Mouse (Mus musculus): ENCODE data around the gene Il3. TPM values are rescaled to one million over a fixed set of nuclear protein-coding genes. Genes with fewer than 3 reads are reported as not detected.

The Il3 gene
- polyA plus RNA-seq, 1 experiment, result not detected

- WGBS, result 43% methylated on average over 7 of the region's 7 CpGs
- Histone ChIP-seq H3K27me3 (ENCODE audit: control insufficient read depth, insufficient read depth, low read length) (no peaks in the 10 kb centered on the region), H3K4me1 (ENCODE audit: control insufficient read depth, insufficient read depth, low read length) (peaks cover 46% of the 10 kb centered on the region), H3K4me3 (replicated peaks; ENCODE audit: insufficient read depth, low read depth, low read length) (no peak overlapping the region), H3K27ac (ENCODE audit: insufficient read depth, low read length) (no peak overlapping the region)
- TF ChIP-seq CTCF (IDR thresholded peaks at IDR 0.05; ENCODE audit: borderline replicate concordance, insufficient read depth, low read depth, low read length) (peak; percentile 80), POLR2A (IDR thresholded peaks at IDR 0.05; ENCODE audit: borderline replicate concordance, insufficient read depth, low read length) (no peak)
- peak; percentile 72 to 74 for DNase-seq
These were observed 40.2 kb upstream of the Il3 start for GRCm38 (mm10) chr11:54307139-54307816.

- H3K27me3 ChIP-seq (ENCODE audit: control insufficient read depth, insufficient read depth, low read length), result no peaks in the 10 kb centered on the region
- peak overlapping the region; percentile 35 for H3K4me3 ChIP-seq (replicated peaks; ENCODE audit: insufficient read depth, low read depth, low read length)
- peaks cover 39% of the 10 kb centered on the region for H3K4me1 ChIP-seq (ENCODE audit: control insufficient read depth, insufficient read depth, low read length)
- 42% methylated on average over 3 of the region's 3 CpGs for WGBS
- 0 out of 2 replicates have a peak overlapping the region, but pooled peaks have one; percentile 19 for H3K27ac ChIP-seq (ENCODE audit: insufficient read depth, low read length)
- DNase-seq, result no peak
- no peak for TF ChIP-seq POLR2A (IDR thresholded peaks at IDR 0.05; ENCODE audit: borderline replicate concordance, insufficient read depth, low read length)
- no peak for TF ChIP-seq CTCF (IDR thresholded peaks at IDR 0.05; ENCODE audit: borderline replicate concordance, insufficient read depth, low read depth, low read length)
These were observed 38.3 kb upstream of the Il3 start for GRCm38 (mm10) chr11:54305331-54305730.

GRCm38 (mm10) chr11:54304471-54304873, 37.4 kb upstream of the Il3 start:
- 3% methylated on average over 7 of the region's 7 CpGs for WGBS

GRCm38 (mm10) chr11:54303728-54304470, 36.8 kb upstream of the Il3 start, which contains the start of gene Acsl6:
Gene Acsl6 (plus strand): TSS chr11:54303798.
- no peak for TF ChIP-seq POLR2A (IDR thresholded peaks at IDR 0.05; ENCODE audit: borderline replicate concordance, insufficient read depth, low read length)
- TF ChIP-seq CTCF (IDR thresholded peaks at IDR 0.05; ENCODE audit: borderline replicate concordance, insufficient read depth, low read depth, low read length), result no peak
- peak; percentile 74 to 79 for DNase-seq
- WGBS, result 1% methylated on average over 58 of the region's 59 CpGs
- Histone ChIP-seq H3K4me3 (replicated peaks; ENCODE audit: insufficient read depth, low read depth, low read length) (peak within 1 kb of the TSS; percentile 89), H3K4me1 (ENCODE audit: control insufficient read depth, insufficient read depth, low read length) (peaks cover 29% of the 10 kb centered on the region), H3K27me3 (ENCODE audit: control insufficient read depth, insufficient read depth, low read length) (no peaks in the 10 kb centered on the region), H3K27ac (ENCODE audit: insufficient read depth, low read length) (peak within 1 kb of the TSS; percentile 96)

More at GRCm38 (mm10) chr11:54304471-54304873, 37.4 kb upstream of the Il3 start:
- Histone ChIP-seq H3K4me3 (replicated peaks; ENCODE audit: insufficient read depth, low read depth, low read length) (peak overlapping the region; percentile 89), H3K27me3 (ENCODE audit: control insufficient read depth, insufficient read depth, low read length) (no peaks in the 10 kb centered on the region), H3K4me1 (ENCODE audit: control insufficient read depth, insufficient read depth, low read length) (peaks cover 30% of the 10 kb centered on the region), H3K27ac (ENCODE audit: insufficient read depth, low read length) (peak overlapping the region; percentile 96)
- peak; percentile 28; the same call in 1 of the 2 replicates for TF ChIP-seq CTCF (IDR thresholded peaks at IDR 0.05; ENCODE audit: borderline replicate concordance, insufficient read depth, low read depth, low read length)
- TF ChIP-seq POLR2A (IDR thresholded peaks at IDR 0.05; ENCODE audit: borderline replicate concordance, insufficient read depth, low read length), result no peak
- peak in 1 of 2 experiments; percentile 61 for DNase-seq

GRCm38 (mm10) chr11:54303076-54303727, 36.1 kb upstream of the Il3 start:
- WGBS, result 45% methylated on average over 6 of the region's 6 CpGs
- Histone ChIP-seq H3K4me3 (replicated peaks; ENCODE audit: insufficient read depth, low read depth, low read length) (peak overlapping the region; percentile 89), H3K4me1 (ENCODE audit: control insufficient read depth, insufficient read depth, low read length) (peaks cover 25% of the 10 kb centered on the region), H3K27me3 (ENCODE audit: control insufficient read depth, insufficient read depth, low read length) (no peaks in the 10 kb centered on the region), H3K27ac (ENCODE audit: insufficient read depth, low read length) (peak overlapping the region; percentile 58; the same call in 1 of the 2 replicates)
- DNase-seq, result peak in 1 of 2 experiments; percentile 31
- TF ChIP-seq POLR2A (IDR thresholded peaks at IDR 0.05; ENCODE audit: borderline replicate concordance, insufficient read depth, low read length) (no peak), CTCF (IDR thresholded peaks at IDR 0.05; ENCODE audit: borderline replicate concordance, insufficient read depth, low read depth, low read length) (no peak)

GRCm38 (mm10) chr11:54302606-54303005, 35.5 kb upstream of the Il3 start:
- Histone ChIP-seq H3K4me1 (ENCODE audit: control insufficient read depth, insufficient read depth, low read length) (peaks cover 25% of the 10 kb centered on the region), H3K4me3 (replicated peaks; ENCODE audit: insufficient read depth, low read depth, low read length) (no peak overlapping the region), H3K27me3 (ENCODE audit: control insufficient read depth, insufficient read depth, low read length) (no peaks in the 10 kb centered on the region), H3K27ac (ENCODE audit: insufficient read depth, low read length) (peak overlapping the region; percentile 27; the same call in 1 of the 2 replicates)
- 41% methylated on average over 3 of the region's 3 CpGs for WGBS
- DNase-seq, result peak; percentile 44 to 60
- TF ChIP-seq POLR2A (IDR thresholded peaks at IDR 0.05; ENCODE audit: borderline replicate concordance, insufficient read depth, low read length) (no peak), CTCF (IDR thresholded peaks at IDR 0.05; ENCODE audit: borderline replicate concordance, insufficient read depth, low read depth, low read length) (no peak)

GRCm38 (mm10) chr11:54301994-54302393, 34.9 kb upstream of the Il3 start:
- peak overlapping the region; percentile 52 for H3K27ac ChIP-seq (ENCODE audit: insufficient read depth, low read length)
- no peak for TF ChIP-seq CTCF (IDR thresholded peaks at IDR 0.05; ENCODE audit: borderline replicate concordance, insufficient read depth, low read depth, low read length)
- no peak for TF ChIP-seq POLR2A (IDR thresholded peaks at IDR 0.05; ENCODE audit: borderline replicate concordance, insufficient read depth, low read length)
- peak; percentile 72 to 82 for DNase-seq
- H3K4me3 ChIP-seq (replicated peaks; ENCODE audit: insufficient read depth, low read depth, low read length), result no peak overlapping the region
- H3K27me3 ChIP-seq (ENCODE audit: control insufficient read depth, insufficient read depth, low read length), result no peaks in the 10 kb centered on the region
- 34% methylated on average over 8 of the region's 8 CpGs for WGBS
- peaks cover 25% of the 10 kb centered on the region for H3K4me1 ChIP-seq (ENCODE audit: control insufficient read depth, insufficient read depth, low read length)

Measured in cerebellum, adult 2 months (tissue).